Mouse (Mus musculus): ENCODE data around the gene Rnps1.

DNA sequence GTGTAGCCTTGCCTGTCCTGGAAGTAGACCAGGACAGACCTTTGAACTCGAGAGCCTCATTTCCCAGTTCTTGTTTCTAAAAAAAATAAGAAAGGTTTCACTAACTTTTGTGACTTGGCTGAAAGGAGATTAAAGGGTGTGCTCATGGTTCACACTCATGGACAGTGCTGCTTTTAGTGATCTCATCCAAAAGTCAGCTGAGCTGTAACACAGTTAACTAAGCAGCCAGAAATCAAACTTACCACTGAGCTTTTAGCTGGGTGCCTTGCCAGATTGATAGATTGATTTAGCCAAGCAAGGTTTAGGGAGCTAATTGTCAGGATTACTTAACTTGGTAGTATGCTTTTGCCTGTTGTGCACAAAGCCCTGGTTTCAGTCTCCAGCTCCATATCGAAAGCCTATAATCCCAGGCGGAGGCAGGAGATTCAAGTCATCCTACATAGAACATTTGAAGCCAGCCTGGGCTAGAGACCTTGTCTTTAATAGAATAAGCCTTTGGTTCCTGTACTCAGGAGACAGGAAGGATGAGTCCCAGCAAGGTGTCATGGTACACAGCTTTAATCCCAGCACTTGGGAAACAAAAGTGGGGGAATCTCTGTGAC is 1.8 kb downstream of the Rnps1 start:
- TF ChIP-seq CTCF (conservative IDR thresholded peaks at IDR 0.05; ENCODE audit: insufficient read depth, insufficient read length, low read depth, low read length) = no peak
- no peak for TF ChIP-seq POLR2A (IDR thresholded peaks at IDR 0.05; ENCODE audit: low read depth, low read length)

Data from kidney, adult 2 months (tissue).